Mouse (Mus musculus) thymus, adult 2 months (tissue): ENCODE data around the gene Gm20388. TPM values are rescaled to one million over a fixed set of nuclear protein-coding genes. Genes with fewer than 3 reads are reported as not detected.

Source experiments
- DNase-seq: peaks from one replicate; pipeline ENCODE4 v3.0.0; 2021
- H3K27ac ChIP-seq: fragments of 200-500 bp; 2 replicates; pipeline ENCODE4 v1.5.1; 2012; ENCODE audit warnings: low read length, control low read depth; ENCODE audit not compliant: control insufficient read depth, insufficient read depth
- H3K27me3 ChIP-seq: fragments of 200-500 bp; 2 replicates; pipeline ENCODE4 v1.6.1; 2012; ENCODE audit warnings: mild to moderate bottlenecking, low read length, moderate library complexity, mixed read lengths; ENCODE audit not compliant: control insufficient read depth, insufficient read depth
- H3K36me3 ChIP-seq: fragments of 200-500 bp; 2 replicates; pipeline ENCODE4 v1.6.1; 2012; ENCODE audit warnings: mild to moderate bottlenecking, low read length, moderate library complexity; ENCODE audit not compliant: control insufficient read depth, insufficient read depth
- H3K4me1 ChIP-seq: fragments of 200-500 bp; replicated peaks from 2 replicates; pipeline ENCODE4 v1.6.1; 2012; ENCODE audit warnings: low read length; ENCODE audit not compliant: control insufficient read depth, insufficient read depth
- H3K4me3 ChIP-seq: fragments of 200-500 bp; 2 replicates; pipeline ENCODE4 v1.5.1; 2012; ENCODE audit warnings: mild to moderate bottlenecking, low read length, control low read depth, moderate library complexity; ENCODE audit not compliant: control insufficient read depth, insufficient read depth
- CTCF ChIP-seq: fragments of 200-500 bp; IDR thresholded peaks from 2 replicates; pipeline ENCODE4 v1.5.1; 2012; ENCODE audit warnings: mild to moderate bottlenecking, control low read depth, low read length, moderate library complexity, borderline replicate concordance; ENCODE audit not compliant: control insufficient read depth, poor library complexity, insufficient read depth; ENCODE audit errors: extremely low read depth
- POLR2A ChIP-seq: fragments of 200-500 bp; IDR thresholded peaks from 2 replicates; pipeline ENCODE4 v1.6.1; 2012; ENCODE audit warnings: mild to moderate bottlenecking, low read length, control low read depth, moderate library complexity; ENCODE audit not compliant: control insufficient read depth, poor library complexity, insufficient read depth; ENCODE audit errors: extremely low read depth
- WGBS: fragments of 180-500 bp; shearing (Covaris S2); methylation state at CpG from one replicate; pipeline ENCODE4 v1.1.7; 2018; 5-methylcytosine and 5-hydroxymethylcytosine counted together
- polyA plus RNA-seq: library from polyadenylated mRNA; depleted of rRNA; stranded (reverse); fragments of >200 nt; gene quantifications from 2 replicates; pipeline ENCODE4 v1.2.3, GENCODE M21; 2012

The Gm20388 gene
- polyA plus RNA-seq, 1 experiment = 103 TPM

DNA sequence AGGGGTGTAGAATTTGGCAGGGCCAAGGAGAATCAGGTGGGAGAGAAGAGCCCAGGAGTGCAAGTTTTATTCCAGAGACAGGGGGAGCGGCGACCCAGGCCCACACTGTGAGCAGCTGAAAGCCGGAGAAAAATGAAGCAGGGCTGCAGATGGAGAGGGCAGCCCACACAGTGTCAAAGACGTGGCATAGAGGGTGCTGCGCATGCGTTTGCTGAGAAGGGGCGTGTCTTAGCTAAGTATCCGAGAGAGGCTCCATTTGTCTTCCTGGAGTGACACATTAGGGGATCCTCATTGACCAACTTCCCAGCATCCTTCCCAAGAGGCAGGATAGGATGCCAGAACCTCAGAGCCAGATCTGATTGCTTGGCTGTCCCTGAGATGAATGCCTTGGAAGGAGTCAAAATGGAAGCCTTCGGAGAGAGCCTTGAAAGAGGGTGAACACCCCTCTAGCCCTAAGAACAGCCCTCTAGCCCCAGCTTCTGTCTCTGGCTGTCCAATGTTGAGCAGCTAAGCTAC, 96.1 kb downstream of the Gm20388 start:
- Histone ChIP-seq H3K27me3 (no peaks in the 10 kb centered on the region), H3K4me3 (no peak overlapping the region), H3K27ac (no peak overlapping the region), H3K4me1 (peaks cover 2% of the 10 kb centered on the region; the same call in 1 of the 2 replicates), H3K36me3 (no peaks in the 10 kb centered on the region)
- DNase-seq = no peak
- no peak for TF ChIP-seq POLR2A
- WGBS = 92% methylated on average over 9 of the region's 9 CpGs

DNA sequence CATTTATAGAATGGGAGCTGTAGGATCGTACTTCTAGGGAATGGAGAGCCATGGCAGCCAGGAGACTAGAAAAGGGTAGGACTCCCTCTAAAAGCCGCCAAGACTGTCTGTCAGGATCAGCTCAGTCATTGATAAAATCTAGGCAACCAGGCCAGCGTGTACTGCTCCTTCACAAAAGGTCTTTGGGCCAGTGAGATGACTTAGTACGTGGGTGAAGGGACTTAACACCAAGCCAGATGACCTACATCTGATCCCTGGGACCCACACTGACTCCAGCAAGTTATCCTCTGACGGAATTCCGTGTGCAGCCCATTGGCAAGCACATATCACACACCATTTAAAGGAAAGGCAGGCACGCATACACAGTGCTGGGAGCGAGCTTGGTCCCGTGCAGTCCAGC, 96.5 kb downstream of the Gm20388 start:
- Histone ChIP-seq H3K4me3 (no peak overlapping the region), H3K36me3 (no peaks in the 10 kb centered on the region), H3K27me3 (no peaks in the 10 kb centered on the region), H3K27ac (no peak overlapping the region), H3K4me1 (peaks cover 2% of the 10 kb centered on the region; the same call in 1 of the 2 replicates)
- TF ChIP-seq POLR2A (no peak), CTCF (no peak)
- no peak for DNase-seq
- WGBS = 96% methylated on average over 9 of the region's 9 CpGs

DNA sequence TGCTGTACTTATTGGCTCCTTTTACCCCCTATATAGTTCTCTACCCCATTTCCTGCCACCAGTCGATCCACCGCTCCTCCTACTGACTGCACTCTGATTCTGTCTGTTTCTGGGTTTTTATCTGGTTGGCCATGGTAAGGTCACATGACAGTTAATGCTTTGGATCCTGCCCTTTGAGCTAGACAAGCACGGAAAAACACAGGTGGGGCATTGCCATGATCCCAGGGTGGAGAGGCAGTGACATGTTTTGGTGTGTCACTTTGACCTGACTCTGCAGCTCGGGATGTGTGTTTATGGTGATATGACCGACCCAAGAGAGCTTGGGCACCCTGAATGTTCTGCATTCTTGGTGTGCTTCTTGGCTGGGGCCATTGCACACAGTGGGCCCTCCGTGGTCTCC, 98.6 kb downstream of the Gm20388 start:
- no peak for DNase-seq
- H3K4me3 ChIP-seq = no peak overlapping the region
- H3K27ac ChIP-seq = no peak overlapping the region
- WGBS = 87% methylated on average over 6 of the region's 6 CpGs
- no peaks in the 10 kb centered on the region for H3K36me3 ChIP-seq
- H3K4me1 ChIP-seq = peaks cover 13% of the 10 kb centered on the region
- TF ChIP-seq POLR2A (no peak), CTCF (no peak)
- no peaks in the 10 kb centered on the region for H3K27me3 ChIP-seq

DNA sequence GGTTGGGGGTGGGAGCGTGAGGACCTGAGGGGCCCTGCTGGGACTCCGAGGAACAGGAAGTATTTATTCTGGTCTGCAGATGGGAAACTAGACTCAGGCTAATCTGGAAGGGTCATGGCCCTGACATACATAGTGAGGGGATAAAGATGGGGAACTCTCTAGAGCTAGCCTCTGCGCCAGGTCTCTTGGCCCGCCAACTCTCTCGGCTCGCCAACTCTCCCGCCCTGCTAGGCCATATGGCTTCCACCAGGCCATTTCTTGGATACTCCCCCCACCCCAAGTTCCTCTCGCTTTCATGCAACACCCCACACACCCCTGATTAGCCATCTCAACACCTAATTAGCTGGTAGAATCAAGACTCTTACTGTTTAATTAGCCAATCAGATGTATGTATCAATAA, 101.8 kb downstream of the Gm20388 start:
- TF ChIP-seq POLR2A (no peak), CTCF (no peak)
- H3K27me3 ChIP-seq = no peaks in the 10 kb centered on the region
- 89% methylated on average over 8 of the region's 8 CpGs for WGBS

DNA sequence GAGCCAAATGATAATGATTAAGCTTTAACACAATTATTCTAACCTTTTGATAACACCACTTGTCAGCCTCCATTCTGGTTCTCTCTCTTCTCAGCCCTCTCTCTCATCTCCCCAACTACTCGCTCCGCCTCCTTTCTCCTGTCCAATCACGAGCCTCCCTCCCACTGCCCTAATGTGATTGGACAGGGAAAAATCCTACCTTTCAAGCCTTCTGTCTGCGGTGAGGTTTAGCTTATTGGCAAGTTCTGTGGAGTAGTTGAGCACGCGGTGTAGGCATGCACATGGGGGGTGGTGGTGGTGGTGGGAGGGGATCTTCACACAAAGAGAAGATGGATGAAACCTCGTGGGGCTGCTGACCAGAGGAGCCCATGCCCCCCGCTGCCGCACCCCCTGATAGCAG, 102.3 kb downstream of the Gm20388 start:
- Histone ChIP-seq H3K4me3 (no peak overlapping the region), H3K27me3 (no peaks in the 10 kb centered on the region), H3K4me1 (peaks cover 21% of the 10 kb centered on the region), H3K27ac (no peak overlapping the region), H3K36me3 (no peaks in the 10 kb centered on the region)
- TF ChIP-seq POLR2A = no peak
- no peak for TF ChIP-seq CTCF
- no peak for DNase-seq
- 60% methylated on average over 9 of the region's 9 CpGs for WGBS

More for the DNA sequence above, 101.8 kb downstream of the Gm20388 start:
- DNase-seq = no peak
- peaks cover 21% of the 10 kb centered on the region for H3K4me1 ChIP-seq
- no peak overlapping the region for H3K27ac ChIP-seq
- H3K4me3 ChIP-seq = no peak overlapping the region
- no peaks in the 10 kb centered on the region for H3K36me3 ChIP-seq

DNA sequence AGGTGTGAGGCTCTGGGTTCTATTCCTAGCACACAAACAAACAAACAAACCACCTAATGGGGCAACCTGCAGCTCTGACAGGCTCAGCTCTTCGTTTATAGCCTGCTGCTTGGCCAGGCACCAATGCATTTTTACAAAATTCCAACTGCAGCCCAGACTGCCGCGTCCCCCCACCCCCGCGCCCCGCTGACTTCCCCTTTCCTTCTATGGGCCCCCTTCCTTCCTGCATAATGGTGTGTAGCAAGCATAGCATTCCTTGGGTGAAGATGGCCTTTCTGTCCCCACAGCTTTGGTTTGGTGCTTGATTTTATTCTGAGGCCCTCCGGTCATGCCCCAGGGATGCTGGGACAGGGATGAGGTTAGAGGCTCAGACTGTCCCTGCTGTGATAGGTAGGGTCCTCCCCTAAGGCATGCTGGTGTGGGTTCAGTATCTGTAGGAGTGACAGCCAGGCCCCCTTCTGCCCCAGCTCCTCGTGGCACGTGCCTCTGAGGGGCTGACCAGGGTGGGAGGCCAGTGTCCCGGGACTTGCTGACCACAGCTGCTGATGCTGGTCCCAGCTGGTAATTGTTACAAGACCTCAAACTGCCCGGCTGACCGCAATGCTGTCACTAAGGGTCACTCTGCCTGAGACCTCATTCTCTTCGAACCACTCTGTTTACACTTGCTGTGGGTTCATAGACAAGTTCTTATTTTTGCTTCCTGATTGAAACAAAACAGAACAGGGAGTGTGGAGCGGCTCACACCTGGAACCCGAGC, 103.8 kb downstream of the Gm20388 start:
- WGBS = 45% methylated on average over 15 of the region's 15 CpGs
- no peaks in the 10 kb centered on the region for H3K27me3 ChIP-seq
- no peak overlapping the region for H3K4me3 ChIP-seq
- no peaks in the 10 kb centered on the region for H3K36me3 ChIP-seq
- H3K27ac ChIP-seq = no peak overlapping the region
- H3K4me1 ChIP-seq = peaks cover 19% of the 10 kb centered on the region
- TF ChIP-seq POLR2A (no peak), CTCF (no peak)
- no peak for DNase-seq

DNA sequence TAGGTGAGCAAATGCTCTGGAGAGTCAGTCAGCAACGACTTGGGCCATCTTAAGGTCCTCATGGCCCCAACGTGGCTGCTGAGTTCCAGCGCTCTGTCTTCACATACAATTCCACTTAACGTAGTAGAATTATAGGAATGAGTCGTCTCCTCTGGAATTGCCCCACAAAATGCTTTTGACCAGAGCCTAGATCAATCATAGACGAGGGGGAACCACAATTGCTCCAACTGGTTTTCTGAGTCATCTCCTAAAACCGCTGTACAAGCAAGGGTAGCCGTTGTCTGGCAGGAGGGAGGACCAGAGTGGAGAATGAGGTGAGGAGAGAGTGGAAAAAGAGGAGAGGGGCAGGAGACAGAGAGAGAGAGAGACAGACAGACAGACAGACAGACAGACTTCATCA, 105.3 kb downstream of the Gm20388 start:
- no peak overlapping the region for H3K27ac ChIP-seq
- no peaks in the 10 kb centered on the region for H3K36me3 ChIP-seq
- 89% methylated on average over 8 of the region's 8 CpGs for WGBS
- no peak for TF ChIP-seq CTCF
- TF ChIP-seq POLR2A = no peak
- peaks cover 19% of the 10 kb centered on the region for H3K4me1 ChIP-seq
- DNase-seq = no peak
- no peak overlapping the region for H3K4me3 ChIP-seq
- no peaks in the 10 kb centered on the region for H3K27me3 ChIP-seq
